Mouse (Mus musculus): ENCODE measurements around the gene Rad9a.

DNA sequence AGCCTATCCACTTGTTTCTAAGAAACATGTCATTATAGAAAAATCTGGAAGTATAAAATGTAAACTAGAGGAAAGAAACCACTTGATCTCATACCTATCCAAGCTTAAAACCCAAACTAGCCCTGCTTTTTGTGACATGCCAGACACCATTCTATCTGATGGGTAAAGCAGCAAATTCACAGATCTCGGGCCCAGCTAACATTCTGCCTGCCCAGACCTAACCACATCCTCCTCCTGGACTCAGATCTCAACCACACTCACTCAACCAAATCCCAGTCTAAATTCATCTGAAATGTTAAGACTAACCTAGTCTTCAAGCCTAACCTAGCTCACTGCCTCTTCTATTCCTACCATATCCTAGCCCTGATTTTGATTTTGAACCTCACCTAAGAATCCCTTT lies 17.3 kb upstream of the Rad9a start:
- TF ChIP-seq CTCF (IDR thresholded peaks at IDR 0.05; ENCODE audit: control insufficient read depth, insufficient read depth, insufficient read length) (no peak), CEBPB (IDR thresholded peaks at IDR 0.05; ENCODE audit: low read depth) (no peak)

All from C2C12 (cell line).